Mouse (Mus musculus) kidney, embryonic 16.5 days (tissue): ENCODE measurements around the gene Rexo2. TPM values are rescaled to one million over a fixed set of nuclear protein-coding genes. Genes with fewer than 3 reads are reported as not detected.
"Not testable (repeated sequence)": the region's sequence is repeated elsewhere in the genome, so short reads cannot be mapped to it uniquely, and the experiment has no call there.

Source experiments
- ATAC-seq: fragments of 200-750 bp; cut with Nextera tagmentation; 2 replicates; pipeline ENCODE4 v1.8.0; 2017; ENCODE audit warnings: moderate TSS enrichment; ENCODE audit not compliant: low FRiP score, low TSS enrichment
- H3K27ac ChIP-seq: fragments of 300-500 bp; sonication (generic); 2 replicates; pipeline ENCODE4 v1.5.1; 2014; ENCODE audit warnings: low read length
- H3K27me3 ChIP-seq: fragments of 300-500 bp; sonication (generic); 2 replicates; pipeline ENCODE4 v1.6.1; 2014; ENCODE audit warnings: low read length, control low read depth, mixed read lengths; ENCODE audit not compliant: insufficient read depth
- H3K36me3 ChIP-seq: fragments of 300-500 bp; sonication (generic); 2 replicates; pipeline ENCODE4 v1.6.1; 2014; ENCODE audit warnings: low read length, control low read depth, mixed read lengths; ENCODE audit not compliant: insufficient read depth
- H3K4me1 ChIP-seq: fragments of 300-500 bp; sonication (generic); 2 replicates; pipeline ENCODE4 v1.6.1; 2014; ENCODE audit warnings: low read length, control low read depth, mixed read lengths; ENCODE audit not compliant: insufficient read depth
- H3K4me2 ChIP-seq: fragments of 300-500 bp; sonication (generic); replicated peaks from 2 replicates; pipeline ENCODE4 v1.6.1; 2014; ENCODE audit warnings: low read depth, low read length
- H3K4me3 ChIP-seq: fragments of 300-500 bp; sonication (generic); 2 replicates; pipeline ENCODE4 v1.5.1; 2014; ENCODE audit warnings: mild to moderate bottlenecking, low read length
- H3K9ac ChIP-seq: fragments of 300-500 bp; sonication (generic); replicated peaks from 2 replicates; pipeline ENCODE4 v1.6.1; 2014; ENCODE audit warnings: low read length
- H3K9me3 ChIP-seq: fragments of 300-500 bp; sonication (generic); 2 replicates; pipeline ENCODE4 v1.6.1; 2016; ENCODE audit warnings: low read length, control low read depth
- WGBS: fragments of 180-500 bp; shearing (Covaris S2); extraction: QIAGEN DNeasy Blood & Tissue Kit; methylation state at CpG from one replicate; pipeline ENCODE4 v1.1.7; 2014; 5-methylcytosine and 5-hydroxymethylcytosine counted together
- polyA plus RNA-seq: library from polyadenylated mRNA; unstranded; fragments of >200 nt; fragmentation: Nextera tagmentation; extraction: Ambion mirVana; gene quantifications from 2 replicates; pipeline ENCODE4 v1.2.1, GENCODE M21; 2015

Rexo2 gene
- 110 and 118 TPM in 2 replicates for polyA plus RNA-seq

- Histone ChIP-seq H3K27ac (no peak within 1 kb of the TSS), H3K36me3 (peaks cover 5% of the 10 kb centered on the region), H3K27me3 (no peaks in the 10 kb centered on the region), H3K9me3 (no peaks in the 10 kb centered on the region), H3K4me2 (peak within 1 kb of the TSS; percentile 86), H3K9ac (peak within 1 kb of the TSS; percentile 68), H3K4me1 (peaks cover 17% of the 10 kb centered on the region), H3K4me3 (peak within 1 kb of the TSS; percentile 67)
- ATAC-seq, result peak; percentile 98
- WGBS, result 1% methylated on average over 49 of the region's 49 CpGs
Observed at GRCm38 (mm10) chr9:48480411-48481213, at the start of gene Rexo2. TSS of gene Rexo2 (minus strand) at chr9:48480623.

- H3K27me3 ChIP-seq, result no peaks in the 10 kb centered on the region
- WGBS, result 93% methylated on average over 4 of the region's 4 CpGs
- no peaks in the 10 kb centered on the region for H3K36me3 ChIP-seq
- no peaks in the 10 kb centered on the region for H3K4me1 ChIP-seq
- no peak overlapping the region for H3K9ac ChIP-seq
- H3K27ac ChIP-seq, result no peak overlapping the region
- no peak overlapping the region for H3K4me2 ChIP-seq
- no peaks in the 10 kb centered on the region for H3K9me3 ChIP-seq
- ATAC-seq, result no peak
- no peak overlapping the region for H3K4me3 ChIP-seq
Observed at GRCm38 (mm10) chr9:48526520-48526919, 46.1 kb upstream of the Rexo2 start.

DNA sequence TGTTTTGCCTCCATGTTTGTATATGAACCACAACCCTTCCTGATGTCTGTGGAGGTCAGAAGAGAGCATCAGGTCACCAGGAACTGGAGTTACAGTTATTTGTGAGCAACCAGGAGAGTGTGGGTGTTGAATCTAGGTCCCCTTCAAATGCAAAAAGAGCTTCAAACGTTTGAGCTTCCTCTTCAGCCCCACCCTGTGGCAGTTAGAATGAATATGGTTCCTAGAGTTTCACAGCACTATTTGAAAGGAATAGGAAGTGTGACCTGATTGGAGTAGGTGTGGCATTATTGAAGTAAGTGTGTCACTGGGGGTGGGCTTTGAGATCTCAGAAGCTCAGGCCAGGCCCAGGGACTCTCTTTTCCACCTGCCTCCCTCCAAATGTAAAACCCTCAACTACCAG lies 45.1 kb upstream of the Rexo2 start:
- Histone ChIP-seq H3K36me3 (no peaks in the 10 kb centered on the region), H3K9ac (no peak overlapping the region)

GRCm38 (mm10) chr9:48520405-48520804 lies 40.0 kb upstream of the Rexo2 start:
- no CpG with 5 or more reads among the region's 7 CpGs for WGBS
- not testable (repeated sequence) for H3K36me3 ChIP-seq

More for the DNA sequence above, 45.1 kb upstream of the Rexo2 start:
- H3K9me3 ChIP-seq, result no peaks in the 10 kb centered on the region
- ATAC-seq, result no peak
- H3K4me1 ChIP-seq, result no peaks in the 10 kb centered on the region
- no peaks in the 10 kb centered on the region for H3K27me3 ChIP-seq
- no peak overlapping the region for H3K4me2 ChIP-seq
- 10% methylated on average over 1 of the region's 1 CpGs for WGBS
- no peak overlapping the region for H3K4me3 ChIP-seq
- no peak overlapping the region for H3K27ac ChIP-seq

GRCm38 (mm10) chr9:48517372-48518130 lies 37.1 kb upstream of the Rexo2 start:
- Histone ChIP-seq H3K27ac (no peak overlapping the region), H3K4me1 (no peaks in the 10 kb centered on the region), H3K36me3 (no peaks in the 10 kb centered on the region), H3K27me3 (no peaks in the 10 kb centered on the region), H3K4me2 (no peak overlapping the region), H3K9me3 (no peaks in the 10 kb centered on the region), H3K9ac (no peak overlapping the region), H3K4me3 (no peak overlapping the region)
- ATAC-seq, result no peak
- WGBS, result 66% methylated on average over 19 of the region's 19 CpGs

More at GRCm38 (mm10) chr9:48520405-48520804, 40.0 kb upstream of the Rexo2 start:
- H3K4me1 ChIP-seq, H3K9me3 ChIP-seq, ATAC-seq, H3K27ac ChIP-seq, H3K9ac ChIP-seq, H3K4me3 ChIP-seq, H3K4me2 ChIP-seq, H3K27me3 ChIP-seq: not testable (repeated sequence)

GRCm38 (mm10) chr9:48516615-48517371 lies 36.4 kb upstream of the Rexo2 start:
- 80% methylated on average over 11 of the region's 11 CpGs for WGBS
- Histone ChIP-seq H3K9ac (no peak overlapping the region), H3K27ac (no peak overlapping the region), H3K4me2 (no peak overlapping the region), H3K4me1 (no peaks in the 10 kb centered on the region), H3K36me3 (no peaks in the 10 kb centered on the region), H3K4me3 (no peak overlapping the region), H3K27me3 (no peaks in the 10 kb centered on the region), H3K9me3 (no peaks in the 10 kb centered on the region)
- no peak for ATAC-seq

DNA sequence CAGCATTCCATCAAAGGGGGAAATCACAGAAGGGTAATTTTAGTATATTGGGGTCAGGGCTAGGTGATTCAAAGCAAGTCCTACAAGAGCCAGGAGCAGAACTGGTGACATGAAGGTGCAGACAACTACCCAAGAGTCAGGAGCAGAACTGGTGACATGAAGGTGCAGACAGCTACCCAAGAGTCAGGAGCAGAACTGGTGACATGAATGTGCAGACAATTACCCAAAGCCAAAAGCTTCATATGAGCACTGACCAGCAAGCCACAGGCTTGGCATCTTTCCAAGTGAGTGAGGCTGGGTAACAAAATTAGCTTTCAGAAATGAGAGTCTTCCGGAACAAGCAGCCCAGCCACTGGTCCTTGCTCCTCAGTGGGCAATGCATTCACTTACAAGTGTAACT lies 34.9 kb upstream of the Rexo2 start:
- 46% methylated on average over 1 of the region's 1 CpGs for WGBS

DNA sequence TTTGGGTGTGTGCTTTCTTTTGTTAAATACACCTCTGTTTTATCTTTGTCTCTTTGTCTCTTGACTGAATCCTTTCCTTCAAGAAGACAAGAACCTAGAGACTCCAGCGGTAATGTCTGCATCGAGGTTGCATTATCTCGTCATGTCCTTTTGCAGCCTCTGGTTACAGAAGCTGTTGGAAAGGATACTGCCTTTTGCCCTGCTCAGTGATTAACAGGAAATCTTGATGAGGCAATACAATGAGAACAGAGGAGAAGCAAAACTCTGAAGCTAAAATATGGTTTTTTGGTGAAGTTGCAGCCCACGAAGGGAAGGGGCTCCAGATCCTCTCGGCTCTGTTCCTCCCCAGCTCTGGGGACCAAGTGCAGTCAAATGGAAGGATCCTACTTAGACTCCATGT lies 29.7 kb upstream of the Rexo2 start:
- Histone ChIP-seq H3K4me2 (no peak overlapping the region), H3K27ac (no peak overlapping the region), H3K4me3 (no peak overlapping the region), H3K36me3 (no peaks in the 10 kb centered on the region), H3K9me3 (no peaks in the 10 kb centered on the region), H3K9ac (no peak overlapping the region), H3K4me1 (no peaks in the 10 kb centered on the region), H3K27me3 (no peaks in the 10 kb centered on the region)
- 87% methylated on average over 5 of the region's 5 CpGs for WGBS
- ATAC-seq, result no peak

More for the DNA sequence above, 34.9 kb upstream of the Rexo2 start:
- Histone ChIP-seq H3K4me1 (no peaks in the 10 kb centered on the region), H3K9ac (no peak overlapping the region), H3K36me3 (no peaks in the 10 kb centered on the region), H3K27me3 (no peaks in the 10 kb centered on the region), H3K27ac (no peak overlapping the region), H3K4me3 (no peak overlapping the region), H3K9me3 (no peaks in the 10 kb centered on the region), H3K4me2 (no peak overlapping the region)
- ATAC-seq, result no peak

- no peak overlapping the region for H3K27ac ChIP-seq
- no peak for ATAC-seq
- no peaks in the 10 kb centered on the region for H3K4me1 ChIP-seq
- no peak overlapping the region for H3K4me2 ChIP-seq
- H3K9ac ChIP-seq, result no peak overlapping the region
- 64% methylated on average over 8 of the region's 8 CpGs for WGBS
- H3K27me3 ChIP-seq, result no peaks in the 10 kb centered on the region
- no peak overlapping the region for H3K4me3 ChIP-seq
- no peaks in the 10 kb centered on the region for H3K9me3 ChIP-seq
- H3K36me3 ChIP-seq, result no peaks in the 10 kb centered on the region
Observed at GRCm38 (mm10) chr9:48504741-48505365, 24.4 kb upstream of the Rexo2 start.
